Mouse (Mus musculus) layer of hippocampus, postnatal 10 days (tissue): ENCODE results near the gene Crybb2. TPM values are rescaled to one million over a fixed set of nuclear protein-coding genes. Genes with fewer than 3 reads are reported as not detected.
"Not testable (repeated sequence)": the region's sequence is repeated elsewhere in the genome, so short reads cannot be mapped to it uniquely, and the experiment has no call there.

ENCODE experiments used
- DNase-seq, 2 experiments: peaks; one replicate each; pipeline ENCODE4 v3.0.0; 2021; ENCODE audit warnings: low spot score in 2 of 2
- long read RNA-seq: library from polyadenylated mRNA; stranded (forward); transcript quantifications from one replicate; pipeline ENCODE4 v2.0.0, GENCODE M21; 2023
- total RNA-seq, 2 experiments: library from RNA; stranded (reverse); gene quantifications; 2 replicates each; pipeline ENCODE4 v1.2.3; 2021

Crybb2 gene
- total RNA-seq: not detected
- long read RNA-seq: 0 reads

DNA sequence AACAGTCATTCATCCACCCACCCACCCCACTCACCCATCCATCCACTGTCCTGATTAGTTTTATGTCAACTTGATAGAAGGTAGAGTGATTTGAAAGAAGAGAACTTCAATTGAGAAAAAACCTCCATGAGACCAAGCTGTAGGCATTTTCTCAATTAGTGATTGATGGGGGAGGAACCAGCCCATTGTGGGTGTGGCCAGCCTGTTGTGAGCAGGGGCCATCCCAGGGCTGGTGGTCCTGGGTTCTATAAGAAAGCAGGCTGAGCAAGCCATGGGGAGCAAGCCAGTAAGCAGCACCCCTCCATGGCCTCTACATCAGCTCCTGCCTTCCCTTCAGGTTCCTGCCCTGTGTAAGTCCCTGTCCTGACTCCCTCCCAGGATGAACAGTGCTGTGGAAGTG is at the start of gene Crybb2:
TSS of gene Crybb2 (minus strand) at position 101 of the 400 bp plus-strand sequence.
- DNase-seq: no peak

DNA sequence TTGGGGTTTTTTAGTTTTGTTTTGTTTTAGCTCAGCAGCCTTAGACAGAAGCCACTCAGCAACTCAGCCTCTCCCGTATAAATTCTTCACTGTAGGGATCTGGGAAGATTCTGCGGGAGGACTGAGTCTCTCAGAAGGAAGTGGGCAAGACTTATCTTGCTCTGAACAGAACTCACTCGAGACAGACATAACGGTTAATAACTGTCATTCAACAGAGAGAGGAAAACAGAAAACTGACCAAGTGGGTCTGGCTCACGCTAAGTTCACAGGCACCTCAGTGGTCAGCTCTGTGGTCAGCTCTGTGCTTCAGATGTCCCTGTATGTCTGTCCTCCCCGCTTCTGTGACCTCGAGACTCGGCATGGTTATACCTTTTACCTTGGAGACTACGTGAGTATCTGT is 49.4 kb upstream of the Crybb2 start:
- no peak for DNase-seq

DNA sequence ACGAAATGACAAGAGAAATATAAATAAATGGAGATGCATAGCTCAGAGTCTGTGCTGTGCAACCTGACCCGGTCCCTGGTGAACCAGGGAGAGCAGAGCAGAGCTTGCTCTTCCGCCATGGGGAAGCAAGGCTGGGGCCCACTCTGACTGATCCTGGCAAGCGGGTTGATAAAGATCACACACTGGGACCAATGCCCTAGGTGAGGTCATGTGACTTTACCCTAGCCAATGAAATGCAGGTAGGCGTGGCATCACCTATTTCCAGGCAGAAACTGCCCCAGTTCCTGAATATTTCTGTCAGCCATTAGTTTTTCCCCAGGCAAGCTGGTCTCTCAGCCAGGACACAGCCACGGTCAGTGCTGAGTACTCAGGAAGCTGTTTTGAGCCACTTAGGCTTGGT is 48.8 kb upstream of the Crybb2 start:
- DNase-seq: no peak

DNA sequence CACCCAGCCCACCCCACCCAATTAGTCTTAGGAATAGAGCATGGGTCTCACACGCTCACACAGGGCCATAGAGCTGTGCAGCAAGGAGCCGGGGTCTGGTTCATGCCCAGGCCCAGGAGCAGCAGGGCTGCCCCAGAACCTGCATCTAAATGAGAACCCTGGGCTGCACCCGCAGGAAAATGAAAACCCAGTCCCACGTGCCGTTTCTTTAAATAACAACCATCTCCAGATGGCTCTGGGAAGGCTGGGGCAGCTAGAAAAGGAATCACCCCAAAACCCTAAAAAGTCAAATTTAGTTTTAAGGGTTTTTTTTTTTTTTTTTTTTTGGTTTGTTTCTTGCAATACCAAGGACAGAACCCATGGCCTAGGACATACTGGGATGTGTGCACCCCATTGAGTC is 47.4 kb upstream of the Crybb2 start:
- DNase-seq: no peak

DNA sequence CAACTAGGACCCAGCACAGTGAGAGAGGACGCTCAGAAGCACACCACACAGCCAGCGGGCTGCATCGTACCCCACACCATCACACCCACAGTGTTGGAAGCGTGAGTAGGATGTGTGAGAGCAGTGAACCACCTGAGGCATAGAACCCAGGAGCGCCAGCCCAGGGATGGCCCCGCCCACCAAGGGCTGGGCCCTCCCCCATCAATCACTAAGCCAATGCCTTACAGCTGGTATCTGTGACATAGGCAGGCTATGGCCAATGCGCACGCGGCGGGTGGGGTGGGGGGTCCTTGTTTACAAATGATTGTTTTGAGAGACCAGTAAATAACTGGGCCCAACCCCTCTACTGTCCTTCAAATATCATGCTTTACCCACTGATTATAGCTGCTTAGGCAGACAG is 46.0 kb upstream of the Crybb2 start:
- no peak for DNase-seq

DNA sequence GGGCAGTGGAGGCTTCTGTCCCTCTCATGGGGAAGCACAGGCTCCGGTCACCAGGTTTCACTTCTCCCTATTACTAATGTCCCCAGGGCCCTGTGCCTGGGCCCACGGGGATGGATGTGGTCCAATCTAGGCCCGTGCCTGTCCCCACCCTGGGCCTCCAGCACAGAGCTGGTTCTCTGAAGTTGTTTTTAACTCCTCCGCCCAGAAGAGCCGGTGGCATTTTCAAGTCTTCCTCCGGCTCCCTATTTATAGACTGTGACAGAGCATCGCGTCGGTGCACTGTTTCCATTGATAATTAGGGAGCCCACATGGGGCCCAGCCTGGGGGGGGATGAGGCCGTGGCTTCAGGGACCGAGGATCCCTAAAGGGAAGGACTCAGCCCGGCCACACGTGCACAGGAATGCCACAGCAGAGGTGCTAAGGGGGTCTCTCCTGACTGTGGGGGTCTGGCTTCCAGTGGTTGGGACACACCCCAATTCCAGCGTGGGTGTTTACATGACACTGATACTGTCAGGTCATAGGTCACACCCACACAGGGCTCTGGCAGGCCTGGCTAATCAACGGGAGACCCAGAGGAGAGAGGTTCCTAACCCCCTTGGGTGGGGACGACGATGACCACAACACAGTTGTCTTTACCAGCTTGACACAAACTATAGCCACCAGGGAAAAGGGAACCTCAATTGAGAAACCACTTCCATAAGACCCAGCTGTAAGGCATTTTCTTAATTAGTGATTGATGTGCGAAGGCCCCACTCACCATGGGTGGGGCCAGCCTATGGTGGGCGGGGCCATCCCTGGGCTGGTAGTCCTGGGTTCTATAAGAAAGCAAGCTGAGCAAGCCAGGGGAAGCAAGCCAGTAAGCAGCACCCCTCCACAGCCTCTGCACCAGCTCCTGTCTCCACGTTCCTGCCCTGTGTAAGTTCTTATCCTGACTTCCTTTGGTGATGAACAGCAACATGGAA is 44.6 kb upstream of the Crybb2 start:
- DNase-seq: no peak

DNA sequence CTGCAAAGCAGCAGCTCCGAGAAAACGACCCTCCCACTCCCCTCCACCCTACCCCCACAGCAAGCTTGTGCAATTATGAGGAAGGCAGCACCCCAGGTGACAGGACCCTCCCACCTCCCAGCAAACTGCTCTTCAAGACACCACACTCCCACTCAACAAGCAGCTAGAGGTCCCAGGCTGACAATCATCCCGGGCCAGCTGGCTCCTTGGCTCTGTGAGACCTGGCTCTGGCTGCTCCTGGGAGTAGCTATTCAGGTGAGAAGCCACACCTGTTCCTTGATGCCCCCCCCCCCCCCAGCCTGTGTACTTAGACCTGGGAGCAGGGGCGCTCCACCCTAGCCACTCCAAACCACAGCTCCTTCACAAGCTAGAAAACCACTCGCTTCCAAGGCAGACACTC is 43.2 kb upstream of the Crybb2 start:
- no peak for DNase-seq

DNA sequence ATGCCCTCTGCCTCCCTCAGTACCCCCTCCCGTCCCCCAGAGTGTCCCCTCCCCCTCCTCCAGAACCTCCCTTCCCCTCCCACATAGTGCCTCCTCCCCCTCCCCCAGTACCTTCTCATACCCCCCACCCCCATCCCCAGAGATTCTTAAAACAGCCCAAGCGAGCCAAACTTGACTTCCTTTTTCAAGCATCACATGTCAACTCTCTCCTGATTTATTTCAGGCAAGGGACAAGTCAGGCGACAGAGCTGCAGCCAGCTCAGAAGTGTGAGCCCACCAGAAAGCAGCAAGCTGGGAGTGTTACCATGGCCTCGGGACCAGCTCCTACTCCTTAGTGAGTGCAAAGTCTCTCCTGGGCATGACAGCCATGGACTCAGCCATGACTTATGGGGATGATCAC is 41.4 kb upstream of the Crybb2 start:
- no peak for DNase-seq

DNA sequence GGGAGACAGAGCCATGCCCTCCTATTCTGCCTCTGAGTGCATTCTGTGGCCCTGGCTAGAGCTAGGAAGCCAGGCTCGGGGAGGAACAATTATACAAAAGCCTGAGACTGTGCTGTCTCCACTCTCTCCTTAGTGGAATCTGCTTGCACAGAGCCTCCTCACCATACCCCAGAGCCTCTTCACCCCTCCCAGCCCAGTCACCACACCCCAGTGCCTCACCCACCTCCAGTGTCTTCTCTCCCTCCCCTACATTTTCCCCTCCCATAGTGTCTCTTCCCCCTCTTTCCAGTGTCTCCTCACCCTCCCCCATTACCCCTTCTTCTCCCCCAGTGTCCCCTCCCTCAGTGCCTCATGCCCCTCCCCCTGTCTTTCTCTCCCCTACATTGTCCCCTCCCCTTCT is 41.0 kb upstream of the Crybb2 start:
- DNase-seq: no peak

DNA sequence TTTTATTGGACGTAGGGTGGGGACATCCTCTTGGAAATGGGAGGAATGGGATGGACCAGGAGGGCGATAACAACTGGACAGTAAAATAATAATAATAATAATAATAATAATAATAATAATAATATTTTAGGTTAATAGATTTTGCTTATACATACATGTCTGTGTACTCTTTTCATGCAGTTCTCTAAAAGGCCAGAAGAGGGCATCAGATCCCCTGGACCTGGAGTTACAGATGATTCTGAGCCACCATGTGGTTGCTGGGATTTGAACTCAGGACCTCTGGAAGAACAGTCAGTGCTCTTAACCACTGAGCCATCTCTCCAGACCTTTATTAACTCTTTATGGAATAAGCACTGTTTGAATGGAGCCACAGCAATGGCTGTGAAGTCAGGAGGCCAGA is 39.7 kb upstream of the Crybb2 start:
- not testable (repeated sequence) for DNase-seq

DNA sequence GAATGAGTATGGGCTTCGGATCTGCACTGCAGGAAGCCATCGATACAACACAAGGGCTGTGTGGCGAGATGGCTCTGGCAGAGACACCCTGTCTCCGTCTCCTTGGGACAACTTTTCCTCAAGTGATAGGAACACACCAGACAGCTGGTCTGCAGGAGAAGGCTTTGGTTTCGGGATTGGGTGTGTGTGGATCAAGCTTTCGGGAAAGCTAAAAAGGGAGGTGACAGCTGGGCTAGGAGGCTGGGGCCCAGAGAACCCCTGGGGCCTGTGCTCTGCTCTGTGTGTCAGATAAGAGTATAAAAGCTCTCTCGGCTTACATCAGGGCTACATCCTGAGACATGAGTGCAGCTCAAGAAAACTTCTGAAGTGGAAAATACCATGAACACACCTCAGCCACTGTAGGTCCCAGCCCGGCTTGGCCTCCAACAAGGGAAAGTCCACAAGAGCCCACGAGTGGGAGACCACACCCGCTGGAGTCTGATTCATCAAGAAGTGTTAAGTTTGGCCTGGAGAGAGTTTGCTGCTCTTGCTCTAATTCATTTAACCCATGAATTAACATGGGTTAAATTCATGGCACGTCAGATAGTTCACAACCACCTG is 38.3 kb upstream of the Crybb2 start:
- no peak for DNase-seq

DNA sequence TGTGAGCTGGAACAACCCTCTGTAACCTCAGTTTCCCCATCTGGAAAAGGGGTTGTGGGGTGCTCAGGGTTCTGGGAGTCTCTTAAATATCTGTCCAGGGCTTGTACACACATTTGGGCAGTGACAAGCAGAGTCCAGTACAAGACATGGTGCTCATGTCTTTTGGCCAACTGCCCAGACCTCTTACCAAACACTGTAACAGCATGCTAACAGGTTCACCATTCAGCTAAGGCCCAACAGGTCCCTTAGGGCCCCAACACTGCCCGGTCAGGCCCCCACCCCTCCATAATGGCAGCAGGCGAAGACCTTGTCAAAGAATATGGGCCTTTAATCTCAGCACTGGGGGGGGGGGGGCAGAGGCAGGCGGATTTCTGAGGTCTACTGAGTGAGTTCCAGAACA is 37.8 kb upstream of the Crybb2 start:
- no peak for DNase-seq

DNA sequence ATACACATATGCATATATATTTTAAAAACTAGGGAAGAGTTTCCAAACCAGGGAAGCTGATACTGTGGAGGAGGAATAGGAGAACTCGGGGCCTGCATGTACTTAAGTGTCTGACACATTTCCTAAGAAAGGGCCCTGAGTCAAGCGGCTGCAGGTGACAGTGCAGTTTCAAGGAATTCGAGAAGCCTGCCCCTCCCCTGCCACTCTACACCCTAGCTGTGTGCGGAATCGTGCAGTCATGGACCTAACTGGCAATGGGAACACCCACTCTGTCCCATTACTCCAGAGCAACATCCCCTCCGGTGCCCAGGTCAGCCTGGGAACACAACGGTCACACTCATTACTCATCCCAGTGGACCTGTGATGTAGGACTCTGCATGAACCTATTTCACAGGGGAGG is 36.7 kb upstream of the Crybb2 start:
- DNase-seq: no peak

DNA sequence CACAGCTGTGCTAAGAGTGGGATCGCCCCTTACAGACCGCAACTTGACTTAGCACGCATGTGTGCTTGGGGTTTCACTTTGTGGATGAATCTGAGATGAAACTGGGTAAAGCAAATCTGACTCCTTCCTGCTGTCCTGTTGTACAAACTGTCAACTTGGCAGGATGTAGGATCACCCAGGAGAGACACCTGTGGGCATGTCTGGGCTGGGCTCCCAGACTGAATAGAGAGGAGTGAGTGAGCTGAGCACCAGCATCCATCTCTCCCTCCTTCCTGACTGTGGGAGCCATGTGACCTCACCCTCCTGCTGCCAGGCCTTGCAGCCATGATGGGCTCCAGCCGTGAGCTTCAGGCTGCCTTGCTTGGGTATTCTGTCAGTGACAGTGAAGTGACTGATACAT is 35.6 kb upstream of the Crybb2 start:
- DNase-seq: no peak

DNA sequence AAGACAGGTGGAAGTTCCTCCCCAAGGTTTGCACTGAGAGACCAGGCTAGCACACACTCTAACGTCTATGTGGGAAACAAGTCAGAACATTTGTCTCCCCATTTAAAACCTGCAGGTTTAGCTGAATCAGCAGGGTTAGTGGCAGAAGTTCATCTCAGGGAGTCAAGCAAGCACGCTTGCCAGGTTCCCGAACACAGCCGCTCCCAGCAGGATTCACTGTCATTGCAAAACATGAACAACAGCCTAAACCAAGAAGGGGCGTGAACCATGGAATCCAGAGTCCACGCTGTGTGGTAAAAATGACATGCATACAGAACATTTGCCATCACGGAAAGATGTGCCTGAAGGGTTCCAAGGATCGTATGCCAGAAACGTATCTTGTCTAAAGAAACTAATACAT is 35.1 kb upstream of the Crybb2 start:
- no peak for DNase-seq

DNA sequence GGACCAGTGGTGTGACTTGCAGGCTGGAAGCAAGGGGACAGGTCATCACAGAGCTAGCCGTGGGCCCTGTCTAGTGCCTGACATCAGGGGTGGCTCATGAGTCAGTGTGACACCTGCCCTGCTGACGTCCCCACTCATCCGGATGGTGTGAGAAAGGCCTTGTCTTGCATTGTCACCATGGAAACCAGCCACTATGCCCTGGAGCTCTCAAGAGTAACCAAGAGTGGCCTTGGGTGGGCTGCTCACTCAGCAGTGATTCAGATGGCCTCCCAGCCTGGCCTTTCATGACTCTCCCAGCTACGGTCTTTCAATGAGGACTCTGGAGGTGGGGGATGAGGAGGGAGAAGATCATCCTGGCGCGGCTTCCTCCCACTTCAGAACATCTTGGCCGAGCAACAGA is 32.5 kb upstream of the Crybb2 start:
- no peak for DNase-seq

DNA sequence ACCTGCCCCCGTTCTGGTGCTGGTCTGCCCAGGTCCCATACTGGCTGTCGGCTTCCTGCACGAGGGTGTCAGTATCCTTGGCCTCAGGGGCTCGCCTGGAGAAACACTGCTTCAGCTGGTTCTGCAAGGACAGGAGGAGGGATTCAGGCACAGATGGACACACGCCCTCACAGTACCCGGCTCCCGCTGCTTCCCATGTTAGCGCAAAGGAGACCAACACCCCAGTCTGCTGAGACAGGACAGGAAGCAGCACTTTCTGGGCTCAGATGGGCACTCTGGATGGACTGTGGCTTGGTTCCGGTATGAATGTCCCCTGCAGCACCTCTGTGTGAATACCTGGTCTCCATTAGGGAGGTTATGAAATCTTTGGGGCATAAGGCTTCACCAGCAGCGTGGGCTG is 31.5 kb upstream of the Crybb2 start:
- DNase-seq: no peak

DNA sequence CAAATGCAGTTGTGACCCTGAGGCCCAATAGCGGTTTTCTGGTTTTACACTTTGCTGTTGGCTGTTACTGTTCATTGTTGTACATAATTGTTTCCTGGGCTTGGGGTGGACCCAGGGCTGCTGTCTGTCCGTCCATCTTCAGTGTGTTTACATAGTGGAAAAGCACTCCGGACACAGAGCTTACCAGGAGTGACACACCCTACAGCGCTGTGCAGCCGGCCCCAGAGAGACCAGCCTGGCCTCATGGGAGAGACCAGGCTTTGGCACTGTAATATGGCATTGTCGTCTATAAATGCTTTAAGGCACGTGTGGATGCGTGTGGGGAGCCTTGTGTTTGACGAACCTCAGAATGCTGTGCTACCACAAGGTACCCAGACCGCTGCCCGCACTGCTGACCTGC is 30.5 kb upstream of the Crybb2 start:
- no peak for DNase-seq

DNA sequence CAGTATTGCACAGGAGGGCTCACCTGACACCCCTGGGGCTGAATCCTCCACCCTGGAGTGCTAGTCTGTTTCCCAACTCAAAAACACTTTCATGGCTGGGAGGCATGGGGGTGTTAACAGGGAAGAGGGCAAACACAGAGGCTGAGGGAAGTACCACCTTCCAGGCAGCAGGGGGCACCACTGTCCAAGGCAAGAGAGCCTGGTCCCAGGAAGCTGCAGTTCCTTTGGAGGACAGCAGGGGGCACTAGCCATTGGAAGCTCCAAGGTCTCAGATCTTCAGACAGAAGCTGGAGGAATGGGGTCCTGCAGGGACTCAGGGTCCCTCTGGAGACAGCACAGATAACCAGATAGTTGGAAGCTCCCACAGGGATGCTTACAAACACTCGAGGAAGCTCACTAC is 29.6 kb upstream of the Crybb2 start:
- DNase-seq: peak; percentile 97 to 98

DNA sequence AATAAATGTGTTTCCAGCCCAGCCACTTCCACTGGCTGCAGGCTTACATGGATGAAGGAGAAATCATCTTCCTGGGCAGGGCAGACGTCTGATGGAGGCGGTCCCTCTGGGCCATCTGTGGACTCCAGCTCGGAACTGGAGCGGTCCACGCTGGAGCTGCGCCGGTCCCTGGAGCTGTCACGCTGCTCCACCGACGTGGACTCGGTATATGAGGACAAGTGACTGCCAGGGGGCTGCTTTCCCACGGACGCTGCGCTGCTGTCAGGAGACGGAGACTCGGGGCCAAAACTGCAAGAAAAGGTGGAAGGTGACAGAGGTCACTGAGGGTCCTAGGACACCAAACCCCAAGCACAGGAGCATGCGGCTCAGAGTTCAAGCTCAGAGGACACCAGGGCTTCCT is 27.6 kb upstream of the Crybb2 start:
- DNase-seq: no peak

DNA sequence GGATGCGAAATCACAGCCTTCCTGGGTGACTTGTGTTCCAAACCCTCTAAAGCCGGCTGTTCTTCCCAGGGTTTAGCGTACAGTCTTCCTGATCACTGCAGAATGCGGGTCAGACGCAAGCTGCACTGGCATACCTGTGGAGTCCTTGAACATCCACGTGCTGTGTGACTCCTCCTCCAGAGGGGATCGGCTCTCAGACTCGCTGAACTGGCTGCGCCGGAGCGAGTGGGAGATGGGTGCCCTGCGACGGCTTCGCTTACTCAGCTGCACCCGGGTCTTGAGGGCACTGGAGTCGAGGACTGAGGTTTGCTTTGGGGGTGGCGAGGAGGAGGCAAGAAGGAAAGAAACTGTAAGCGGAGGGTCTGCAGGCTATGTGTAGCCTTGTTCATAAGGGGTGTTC is 25.5 kb upstream of the Crybb2 start:
- DNase-seq: no peak

DNA sequence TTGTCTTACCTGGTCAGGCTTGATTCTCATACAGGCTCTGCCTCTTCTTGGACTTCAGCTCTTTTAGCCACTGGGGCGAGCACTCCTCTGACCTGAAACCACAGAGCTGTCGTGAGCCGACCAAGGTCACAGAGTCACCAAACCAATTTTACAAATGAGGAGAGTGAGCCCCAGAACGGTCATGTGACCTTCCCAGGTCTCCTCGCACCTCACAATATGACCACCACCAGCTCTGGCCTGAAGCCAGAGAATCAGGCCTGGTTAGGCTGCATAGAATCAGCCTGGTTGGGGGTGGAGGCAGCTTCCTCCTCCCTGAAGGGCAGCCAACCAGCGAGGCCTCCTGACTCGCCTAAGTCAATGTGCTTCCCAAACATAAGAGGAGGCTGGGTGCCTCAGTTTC is 22.5 kb upstream of the Crybb2 start:
- no peak for DNase-seq

DNA sequence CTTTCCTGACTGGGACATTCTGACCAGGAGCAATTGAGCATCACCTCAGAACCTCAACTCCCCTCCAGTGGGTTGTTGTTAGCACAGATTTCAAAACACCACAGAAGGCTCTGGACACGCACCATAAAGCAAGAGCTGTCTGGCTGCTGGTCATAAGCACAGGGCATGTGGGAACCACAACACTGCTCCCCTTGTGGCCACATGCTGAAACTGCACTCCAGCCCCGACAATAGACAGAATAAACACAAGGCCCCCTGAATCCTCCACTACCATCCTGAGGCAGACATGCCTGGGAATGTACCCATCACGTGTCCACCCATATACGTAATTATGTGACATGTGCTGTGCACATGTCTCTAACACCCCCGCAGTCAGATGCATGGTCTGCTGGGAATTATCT is 21.2 kb upstream of the Crybb2 start:
- DNase-seq: peak; percentile 74
